Mouse (Mus musculus) C2C12 (cell line): ENCODE results near the gene Raly. TPM values are rescaled to one million over a fixed set of nuclear protein-coding genes. Genes with fewer than 3 reads are reported as not detected.

Experiments
- H3K27me3 ChIP-seq: one replicate; pipeline ENCODE4 v1.6.1; 2011; ENCODE audit not compliant: control insufficient read depth, insufficient read depth, insufficient read length
- H3K36me3 ChIP-seq: one replicate; pipeline ENCODE4 v1.6.1; 2011; ENCODE audit not compliant: control insufficient read depth, insufficient read depth
- H3K4me3 ChIP-seq: one replicate; pipeline ENCODE4 v1.5.1; 2011; ENCODE audit warnings: mild to moderate bottlenecking, control low read depth; ENCODE audit not compliant: poor library complexity, insufficient read depth, severe bottlenecking
- H3K79me2 ChIP-seq: one replicate; pipeline ENCODE4 v1.6.1; 2011; ENCODE audit not compliant: control insufficient read depth, insufficient read depth
- H3K79me3 ChIP-seq: one replicate; pipeline ENCODE4 v1.6.1; 2011; ENCODE audit warnings: low read depth, control low read depth
- H3ac ChIP-seq: one replicate; pipeline ENCODE3; 2011; ENCODE audit warnings: low read depth; ENCODE audit not compliant: control insufficient read depth, insufficient read length
- CEBPB ChIP-seq: IDR thresholded peaks from one replicate; pipeline ENCODE4 v1.6.1; 2011; ENCODE audit warnings: low read depth, mild to moderate bottlenecking, control low read depth, moderate library complexity
- CTCF ChIP-seq: IDR thresholded peaks from one replicate; pipeline ENCODE4 v1.5.1; 2011; ENCODE audit not compliant: control insufficient read depth, insufficient read depth, insufficient read length
- FOSL1 ChIP-seq: IDR thresholded peaks from one replicate; pipeline ENCODE4 v1.8.0; 2011; ENCODE audit warnings: mild to moderate bottlenecking, low read length; ENCODE audit not compliant: poor library complexity, insufficient read depth, severe bottlenecking
- MAX ChIP-seq: IDR thresholded peaks from one replicate; pipeline ENCODE4 v1.6.1; 2011; ENCODE audit warnings: mild to moderate bottlenecking, control low read depth
- MYOD1 ChIP-seq: IDR thresholded peaks from one replicate; pipeline ENCODE4 v1.6.1; 2011; ENCODE audit warnings: low read depth; ENCODE audit not compliant: control insufficient read depth, insufficient read length
- MYOG ChIP-seq: IDR thresholded peaks from one replicate; pipeline ENCODE4 v1.6.1; 2011; ENCODE audit not compliant: control insufficient read depth, insufficient read length; ENCODE audit errors: extremely low read depth
- USF1 ChIP-seq: IDR thresholded peaks from one replicate; pipeline ENCODE4 v1.6.1; 2011; ENCODE audit warnings: low read depth, mild to moderate bottlenecking, control low read depth, moderate library complexity
- polyA plus RNA-seq: library from polyadenylated mRNA; unstranded; fragments of >200 nt; fragmentation: generic; extraction: Trizol; gene quantifications from one replicate; pipeline ENCODE4 v1.2.1, GENCODE M21; 2012; ENCODE audit warnings: missing spikeins

The Raly gene
- polyA plus RNA-seq, 1 experiment, result 358 TPM

- H3K79me3 ChIP-seq, result no peaks in the 10 kb centered on the region
- H3ac ChIP-seq, result no peak overlapping the region
- TF ChIP-seq CTCF (no peak), CEBPB (no peak), FOSL1 (no peak), MAX (no peak), USF1 (no peak), MYOG (no peak), MYOD1 (no peak)
- no peaks in the 10 kb centered on the region for H3K27me3 ChIP-seq
- no peaks in the 10 kb centered on the region for H3K79me2 ChIP-seq
- no peak overlapping the region for H3K4me3 ChIP-seq
- H3K36me3 ChIP-seq, result no peaks in the 10 kb centered on the region
These were observed 32.4 kb upstream of the Raly start for GRCm38 (mm10) chr2:154758454-154758853.

GRCm38 (mm10) chr2:154763226-154763625 is 27.7 kb upstream of the Raly start:
- Histone ChIP-seq H3ac (no peak overlapping the region), H3K79me2 (no peaks in the 10 kb centered on the region), H3K4me3 (no peak overlapping the region), H3K36me3 (no peaks in the 10 kb centered on the region), H3K27me3 (no peaks in the 10 kb centered on the region), H3K79me3 (no peaks in the 10 kb centered on the region)
- TF ChIP-seq MAX (no peak), MYOD1 (no peak), MYOG (no peak)

GRCm38 (mm10) chr2:154764828-154765497 is 25.9 kb upstream of the Raly start:
- Histone ChIP-seq H3K4me3 (no peak overlapping the region), H3K27me3 (no peaks in the 10 kb centered on the region), H3K79me3 (no peaks in the 10 kb centered on the region), H3K79me2 (no peaks in the 10 kb centered on the region), H3ac (no peak overlapping the region), H3K36me3 (no peaks in the 10 kb centered on the region)
- no peak for TF ChIP-seq CTCF
- TF ChIP-seq FOSL1, result no peak

GRCm38 (mm10) chr2:154765554-154766008 is 25.3 kb upstream of the Raly start:
- Histone ChIP-seq H3ac (no peak overlapping the region), H3K79me2 (no peaks in the 10 kb centered on the region), H3K36me3 (no peaks in the 10 kb centered on the region), H3K27me3 (no peaks in the 10 kb centered on the region), H3K4me3 (no peak overlapping the region), H3K79me3 (no peaks in the 10 kb centered on the region)
- no peak for TF ChIP-seq FOSL1
- TF ChIP-seq CTCF, result no peak
- no peak for TF ChIP-seq USF1
- no peak for TF ChIP-seq MYOD1
- TF ChIP-seq MAX, result no peak
- no peak for TF ChIP-seq MYOG

DNA sequence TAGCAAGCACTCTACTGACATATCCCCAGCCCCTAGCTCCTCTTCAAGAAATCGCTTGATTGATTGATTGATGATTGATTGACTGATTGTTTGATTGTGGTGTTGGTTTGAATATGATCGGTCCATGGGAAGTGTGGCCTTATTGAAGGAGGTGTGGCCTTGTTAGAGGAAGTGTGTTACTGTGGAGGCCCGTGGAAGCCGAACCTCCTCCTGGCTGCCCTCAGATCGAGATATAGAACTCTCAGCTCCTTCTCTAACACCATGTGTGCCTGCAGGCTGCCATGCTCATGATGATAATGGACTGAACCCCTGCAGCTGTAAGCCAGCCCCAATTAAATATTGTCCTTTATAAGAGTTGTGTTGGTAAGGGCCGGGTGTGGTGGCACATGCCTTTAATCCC is 23.8 kb upstream of the Raly start:
- TF ChIP-seq MYOD1 (no peak), CTCF (no peak)
- Histone ChIP-seq H3ac (no peak overlapping the region), H3K27me3 (no peaks in the 10 kb centered on the region), H3K4me3 (no peak overlapping the region), H3K79me2 (no peaks in the 10 kb centered on the region), H3K79me3 (no peaks in the 10 kb centered on the region), H3K36me3 (no peaks in the 10 kb centered on the region)

DNA sequence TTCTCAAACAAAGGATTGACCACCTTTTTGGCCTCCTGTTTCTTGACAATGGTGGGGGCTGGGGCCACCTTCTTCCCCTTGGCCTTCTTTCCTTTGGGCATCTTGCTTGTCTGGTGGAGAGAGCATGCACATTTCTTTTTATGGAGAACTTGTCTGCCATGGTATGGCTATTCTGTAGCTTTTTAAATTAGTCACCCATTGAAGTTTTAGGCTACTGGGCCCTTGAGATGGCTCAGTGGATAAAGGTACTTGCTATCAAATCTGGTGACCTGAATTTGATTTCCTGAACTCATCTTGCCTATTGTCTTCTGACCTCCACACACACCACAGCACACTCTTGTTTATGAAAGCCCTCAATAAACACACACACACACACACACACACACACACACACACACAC is 21.0 kb upstream of the Raly start, which contains the start of gene Gm14214:
Gene Gm14214, minus strand, starts transcription at position 101 of the 400 bp plus-strand sequence.
- Histone ChIP-seq H3K36me3 (no peaks in the 10 kb centered on the region), H3K27me3 (no peaks in the 10 kb centered on the region), H3K79me3 (no peaks in the 10 kb centered on the region), H3K79me2 (no peaks in the 10 kb centered on the region), H3ac (no peak within 1 kb of the TSS), H3K4me3 (no peak within 1 kb of the TSS)
- TF ChIP-seq CTCF, result no peak

- Histone ChIP-seq H3K36me3 (no peaks in the 10 kb centered on the region), H3ac (no peak overlapping the region), H3K27me3 (no peaks in the 10 kb centered on the region), H3K79me2 (no peaks in the 10 kb centered on the region), H3K79me3 (no peaks in the 10 kb centered on the region), H3K4me3 (no peak overlapping the region)
- TF ChIP-seq CEBPB, result no peak
These were observed 19.3 kb upstream of the Raly start for GRCm38 (mm10) chr2:154771604-154772003.
